Mouse (Mus musculus) forebrain, embryonic 12.5 days (tissue): ENCODE data around the gene Gm29866. TPM values are rescaled to one million over a fixed set of nuclear protein-coding genes. Genes with fewer than 3 reads are reported as not detected.
"Not testable (repeated sequence)": the region's sequence is repeated elsewhere in the genome, so short reads cannot be mapped to it uniquely, and the experiment has no call there.

Source experiments
- ATAC-seq: fragments of 200-750 bp; cut with Nextera tagmentation; 2 replicates; pipeline ENCODE4 v1.8.0; 2017; ENCODE audit warnings: moderate TSS enrichment; ENCODE audit not compliant: low FRiP score
- H3K27ac ChIP-seq: fragments of 300-500 bp; sonication (generic); 2 replicates; pipeline ENCODE4 v1.5.1; 2016; ENCODE audit warnings: mild to moderate bottlenecking
- H3K27me3 ChIP-seq: fragments of 300-500 bp; sonication (generic); 2 replicates; pipeline ENCODE4 v1.6.1; 2016; ENCODE audit warnings: mild to moderate bottlenecking
- H3K36me3 ChIP-seq: fragments of 300-500 bp; sonication (generic); replicated peaks from 2 replicates; pipeline ENCODE4 v1.6.1; 2016; ENCODE audit warnings: mild to moderate bottlenecking
- H3K4me1 ChIP-seq: fragments of 300-500 bp; sonication (generic); 2 replicates; pipeline ENCODE4 v1.6.1; 2016
- H3K4me2 ChIP-seq: fragments of 300-500 bp; sonication (generic); 2 replicates; pipeline ENCODE4 v1.6.1; 2016; ENCODE audit warnings: mild to moderate bottlenecking, moderate library complexity
- H3K4me3 ChIP-seq: fragments of 300-500 bp; sonication (generic); replicated peaks from 2 replicates; pipeline ENCODE4 v1.5.1; 2016; ENCODE audit warnings: mild to moderate bottlenecking
- H3K9ac ChIP-seq: fragments of 300-500 bp; sonication (generic); 2 replicates; pipeline ENCODE4 v1.6.1; 2016; ENCODE audit warnings: mild to moderate bottlenecking
- H3K9me3 ChIP-seq: fragments of 300-500 bp; sonication (generic); 2 replicates; pipeline ENCODE4 v1.6.1; 2016
- WGBS: fragments of 180-500 bp; shearing (Covaris S2); methylation state at CpG from one replicate; pipeline ENCODE4 v1.1.7; 2016; 5-methylcytosine and 5-hydroxymethylcytosine counted together
- polyA plus RNA-seq: library from polyadenylated mRNA; unstranded; fragments of >200 nt; fragmentation: Nextera tagmentation; extraction: Ambion mirVana; gene quantifications from 2 replicates; pipeline ENCODE4 v1.2.1, GENCODE M21; 2016

The Gm29866 gene
- polyA plus RNA-seq = not detected in 2 replicates

- WGBS = no CpG with 5 or more reads among the region's 6 CpGs
- not testable (repeated sequence) for H3K4me3 ChIP-seq, H3K4me1 ChIP-seq, H3K4me2 ChIP-seq, H3K27me3 ChIP-seq, H3K9me3 ChIP-seq, H3K36me3 ChIP-seq, ATAC-seq, H3K9ac ChIP-seq, H3K27ac ChIP-seq
These were observed at the start of gene Gm29866 for GRCm38 (mm10) chrY:20993557-20993956. Gene Gm29866, minus strand, starts transcription at chrY:20993657.

Other genes starting within 250 kb of the Gm29866 start
- not detected in 2 replicates for gene Gm20909, start 170.9 kb upstream of the Gm29866 start, polyA plus RNA-seq
- not detected in 2 replicates for gene Gm20865, start 247.9 kb upstream of the Gm29866 start, polyA plus RNA-seq